Mouse (Mus musculus): ENCODE measurements around the gene Egln3. TPM values are rescaled to one million over a fixed set of nuclear protein-coding genes. Genes with fewer than 3 reads are reported as not detected.

The Egln3 gene
- polyA plus RNA-seq, 1 experiment from 2014 or later, result 0.17 TPM

DNA sequence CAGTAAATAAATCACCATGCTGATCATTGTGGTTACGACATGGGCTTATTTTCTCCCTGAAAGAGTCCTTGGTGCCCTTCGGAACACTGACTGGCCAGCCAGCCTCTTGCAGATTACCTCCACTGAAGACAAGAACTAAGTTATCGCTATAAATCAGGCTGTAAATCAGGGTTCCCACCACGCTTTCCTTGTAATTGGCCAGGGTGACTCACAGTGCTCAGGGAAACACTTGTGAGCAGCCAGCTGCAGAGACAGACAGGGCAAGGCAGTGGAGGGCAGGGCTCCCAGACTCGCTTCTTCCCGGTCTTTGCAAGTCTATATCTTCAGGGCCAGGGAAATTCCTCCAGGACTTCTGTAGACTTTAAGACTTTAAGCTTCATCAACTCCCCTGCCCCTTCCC, 10.8 kb upstream of the Egln3 start:
- Histone ChIP-seq H3K36me3 (ENCODE audit: inconsistent target) (no peaks in the 10 kb centered on the region), H3K27ac (no peak overlapping the region), H3K4me3 (ENCODE audit: inconsistent target) (no peak overlapping the region), H3K79me2 (ENCODE audit: inconsistent target) (no peaks in the 10 kb centered on the region)
- WGBS (ENCODE audit: missing documents), result 91% methylated on average over 6 of the region's 6 CpGs

DNA sequence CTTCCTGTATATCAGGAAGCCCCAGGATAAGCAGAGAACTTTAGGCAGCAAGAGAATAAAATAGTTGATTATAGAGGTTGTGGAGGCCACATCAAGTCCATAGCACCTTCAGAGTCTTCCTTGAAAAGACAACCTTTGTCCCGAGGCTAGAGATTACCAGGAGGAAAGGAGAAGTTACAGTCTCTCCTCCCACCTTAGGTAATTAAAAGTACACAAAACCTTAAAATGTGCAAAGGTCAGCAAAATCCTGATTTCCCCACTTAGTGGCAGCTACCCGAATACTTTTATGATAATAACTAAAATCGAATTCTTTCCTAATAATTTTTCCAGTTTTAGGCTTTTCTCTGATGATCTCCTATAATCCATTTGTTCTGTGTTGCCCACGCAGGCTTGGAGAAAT, 10.2 kb upstream of the Egln3 start:
- H3K79me2 ChIP-seq (ENCODE audit: inconsistent target), result no peaks in the 10 kb centered on the region
- H3K4me3 ChIP-seq (ENCODE audit: inconsistent target), result no peak overlapping the region
- WGBS (ENCODE audit: missing documents), result 73% methylated on average over 4 of the region's 4 CpGs
- H3K27ac ChIP-seq, result no peak overlapping the region
- no peaks in the 10 kb centered on the region for H3K36me3 ChIP-seq (ENCODE audit: inconsistent target)

DNA sequence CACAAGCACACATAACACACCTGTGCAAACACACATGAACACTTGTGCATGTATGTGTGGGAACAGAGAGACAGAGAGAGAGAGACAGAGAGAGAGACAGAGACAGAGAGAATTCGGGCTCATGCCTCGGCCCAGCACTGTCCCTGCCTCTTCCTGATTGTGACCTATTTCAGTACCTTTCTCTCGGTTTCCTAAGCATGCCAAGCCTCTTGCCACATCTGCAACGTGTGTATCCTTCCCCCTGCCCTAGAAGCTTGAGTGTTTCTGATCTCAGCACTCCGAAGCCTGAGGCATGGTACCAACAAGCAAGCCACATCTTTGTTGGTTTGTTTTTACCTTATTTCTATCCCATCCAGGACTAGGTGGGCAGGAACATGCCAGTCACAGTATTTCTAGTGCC, 9.6 kb upstream of the Egln3 start:
- Histone ChIP-seq H3K4me3 (ENCODE audit: inconsistent target) (no peak overlapping the region), H3K27ac (no peak overlapping the region), H3K36me3 (ENCODE audit: inconsistent target) (no peaks in the 10 kb centered on the region), H3K79me2 (ENCODE audit: inconsistent target) (no peaks in the 10 kb centered on the region)
- 39% methylated on average over 5 of the region's 5 CpGs for WGBS (ENCODE audit: missing documents)

DNA sequence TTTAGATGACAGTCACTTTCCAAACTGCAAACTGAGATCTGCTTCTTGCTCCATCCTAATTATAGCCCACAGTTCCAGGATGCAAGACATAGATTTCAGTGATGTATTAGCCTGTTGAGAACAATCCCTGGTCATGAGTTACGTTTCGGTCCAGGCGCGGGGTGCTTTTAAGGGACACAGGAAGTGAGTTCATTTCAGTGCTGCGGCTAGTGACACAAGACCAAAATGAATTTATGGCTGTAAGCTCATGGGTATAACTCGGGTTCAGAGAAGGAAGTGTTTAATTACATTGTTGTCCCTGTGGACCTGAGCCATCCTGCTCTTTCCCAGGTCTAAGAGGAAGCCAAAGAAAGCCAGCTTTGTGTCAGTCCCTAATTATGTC, 5.5 kb upstream of the Egln3 start:
- H3K79me2 ChIP-seq (ENCODE audit: inconsistent target), result no peaks in the 10 kb centered on the region
- no peak overlapping the region for H3K4me3 ChIP-seq (ENCODE audit: inconsistent target)
- 4% methylated on average over 6 of the region's 6 CpGs for WGBS (ENCODE audit: missing documents)
- H3K36me3 ChIP-seq (ENCODE audit: inconsistent target), result no peaks in the 10 kb centered on the region
- H3K27ac ChIP-seq, result no peak overlapping the region

DNA sequence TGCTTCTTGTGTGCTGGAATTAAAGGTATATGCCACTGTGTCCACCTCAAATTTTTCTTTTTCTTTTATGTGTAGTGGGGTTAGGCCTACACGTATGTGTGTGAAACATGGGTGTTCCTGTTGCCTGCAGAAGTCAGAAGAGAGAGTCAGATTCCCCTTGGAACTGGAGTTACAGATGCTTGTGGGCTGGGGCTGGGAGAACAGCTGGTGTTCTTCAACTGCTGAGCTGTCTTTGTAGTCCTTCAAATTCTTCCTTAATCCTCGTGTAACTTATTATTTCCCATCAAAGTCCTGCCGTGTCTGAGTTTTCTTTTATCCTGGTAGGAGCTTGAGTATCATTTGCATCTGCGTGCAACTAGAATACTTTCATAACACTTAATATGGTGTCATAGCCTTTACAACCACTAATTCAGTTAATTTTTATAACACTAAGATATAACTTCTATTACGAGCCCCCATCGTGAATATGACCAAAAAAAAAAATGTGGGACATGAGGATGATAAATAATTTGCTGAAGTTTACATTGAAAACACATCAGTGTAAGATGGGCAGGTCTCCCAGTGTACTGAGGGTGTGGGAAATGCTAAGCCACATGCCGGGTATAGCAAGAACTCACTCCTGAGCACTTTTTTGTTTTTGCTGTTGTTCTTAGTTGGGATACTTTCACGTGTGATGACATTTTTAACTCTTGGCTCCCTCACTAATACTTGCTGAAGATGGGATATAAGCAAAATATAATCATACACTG, 4.9 kb upstream of the Egln3 start:
- 79% methylated on average over 6 of the region's 8 CpGs for WGBS (ENCODE audit: missing documents)
- H3K79me2 ChIP-seq (ENCODE audit: inconsistent target), result no peaks in the 10 kb centered on the region

DNA sequence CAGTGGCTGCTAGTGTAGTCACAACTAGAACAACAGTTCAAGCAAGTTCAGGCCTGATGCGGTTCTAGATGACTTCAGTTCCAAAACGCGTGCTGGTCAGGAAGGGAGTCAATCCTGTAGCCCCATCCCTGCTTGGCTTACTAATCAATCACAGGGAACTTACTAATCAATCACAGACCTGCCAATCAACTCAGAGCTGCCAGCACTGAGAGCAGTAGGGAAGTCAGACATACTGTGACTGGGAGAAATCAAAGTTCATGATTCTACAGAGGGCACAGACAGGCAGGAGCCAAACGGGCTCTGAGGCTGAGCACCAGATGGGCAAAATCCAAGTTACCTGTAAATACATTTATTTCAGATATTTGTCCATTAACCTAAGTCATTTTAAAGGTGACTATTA, 2.1 kb upstream of the Egln3 start:
- no peak overlapping the region for H3K27ac ChIP-seq
- H3K79me2 ChIP-seq (ENCODE audit: inconsistent target), result no peaks in the 10 kb centered on the region
- no peak overlapping the region for H3K4me3 ChIP-seq (ENCODE audit: inconsistent target)
- WGBS (ENCODE audit: missing documents), result 97% methylated on average over 4 of the region's 4 CpGs
- H3K36me3 ChIP-seq (ENCODE audit: inconsistent target), result no peaks in the 10 kb centered on the region

More for the DNA sequence above, 4.9 kb upstream of the Egln3 start:
- no peak overlapping the region for H3K27ac ChIP-seq
- no peaks in the 10 kb centered on the region for H3K36me3 ChIP-seq (ENCODE audit: inconsistent target)
- no peak overlapping the region for H3K4me3 ChIP-seq (ENCODE audit: inconsistent target)

DNA sequence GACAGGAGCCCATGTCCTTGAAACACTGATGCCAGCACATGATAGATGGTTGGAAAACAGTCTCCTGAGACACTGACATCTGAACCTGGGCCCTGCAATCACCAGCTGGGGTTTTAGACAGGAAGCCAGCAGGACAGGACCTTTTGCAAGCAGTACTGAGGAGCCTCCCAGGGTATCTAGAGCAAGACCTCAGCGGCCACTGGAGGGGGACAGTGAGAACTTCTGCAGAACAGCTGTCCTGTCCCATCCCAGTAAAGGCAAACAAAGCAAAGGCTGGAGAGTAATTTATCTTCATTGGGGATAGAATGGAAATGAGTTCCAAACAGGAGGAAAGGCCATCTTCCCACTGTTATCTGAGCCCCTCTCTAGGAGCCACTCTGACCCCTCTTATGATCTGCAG, 1.5 kb upstream of the Egln3 start:
- WGBS (ENCODE audit: missing documents), result 6% methylated on average over 1 of the region's 1 CpGs
- Histone ChIP-seq H3K27ac (no peak overlapping the region), H3K4me3 (ENCODE audit: inconsistent target) (no peak overlapping the region), H3K79me2 (ENCODE audit: inconsistent target) (no peaks in the 10 kb centered on the region), H3K36me3 (ENCODE audit: inconsistent target) (no peaks in the 10 kb centered on the region)

DNA sequence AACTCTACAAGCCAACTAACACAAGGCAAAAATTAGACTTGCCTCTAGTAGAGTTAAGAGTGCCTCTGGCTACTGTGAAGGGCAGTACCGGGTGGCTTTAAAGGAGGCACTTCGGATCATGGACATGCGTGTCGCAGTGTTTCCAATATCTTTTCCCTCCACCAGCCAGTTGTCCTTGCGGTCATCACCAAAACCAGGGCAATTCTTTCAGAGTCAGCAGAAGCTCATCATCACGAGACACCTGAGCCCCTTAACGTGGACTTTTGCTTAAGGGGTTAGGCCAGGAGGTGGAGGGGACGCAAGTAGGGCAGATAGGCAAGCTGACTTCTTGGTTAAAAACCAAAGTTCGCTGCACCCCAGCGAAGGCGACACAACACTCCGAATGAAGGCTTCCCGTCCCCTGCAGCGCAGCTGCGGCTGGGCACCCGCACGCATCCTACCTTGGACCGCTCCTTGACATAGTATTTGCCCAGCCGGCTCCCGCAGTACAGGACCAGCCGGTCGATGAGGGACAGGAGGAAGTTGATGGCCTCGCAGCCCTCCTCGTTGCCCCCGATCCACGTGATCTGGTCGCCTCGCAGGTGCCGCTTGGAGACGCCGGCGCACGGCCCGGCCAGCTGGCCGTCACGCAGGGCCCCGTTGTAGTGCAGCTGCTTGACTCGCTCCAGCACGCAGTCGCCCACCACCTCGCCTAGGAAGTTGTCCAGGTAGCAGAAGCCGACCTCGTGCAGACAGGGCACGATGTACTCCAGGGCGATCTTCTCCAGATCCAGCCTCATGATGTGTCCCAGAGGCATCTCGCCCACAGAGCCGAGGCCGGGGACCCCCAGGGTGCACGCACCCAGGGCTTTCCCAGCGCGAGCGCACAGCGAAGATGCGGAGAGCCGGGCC, 650 bp downstream of the Egln3 start:
- 4% methylated on average over 55 of the region's 55 CpGs for WGBS (ENCODE audit: missing documents)
- no peaks in the 10 kb centered on the region for H3K36me3 ChIP-seq (ENCODE audit: inconsistent target)
- H3K27ac ChIP-seq, result no peak overlapping the region
- H3K4me3 ChIP-seq (ENCODE audit: inconsistent target), result peak overlapping the region; percentile 42
- H3K79me2 ChIP-seq (ENCODE audit: inconsistent target), result no peaks in the 10 kb centered on the region

DNA sequence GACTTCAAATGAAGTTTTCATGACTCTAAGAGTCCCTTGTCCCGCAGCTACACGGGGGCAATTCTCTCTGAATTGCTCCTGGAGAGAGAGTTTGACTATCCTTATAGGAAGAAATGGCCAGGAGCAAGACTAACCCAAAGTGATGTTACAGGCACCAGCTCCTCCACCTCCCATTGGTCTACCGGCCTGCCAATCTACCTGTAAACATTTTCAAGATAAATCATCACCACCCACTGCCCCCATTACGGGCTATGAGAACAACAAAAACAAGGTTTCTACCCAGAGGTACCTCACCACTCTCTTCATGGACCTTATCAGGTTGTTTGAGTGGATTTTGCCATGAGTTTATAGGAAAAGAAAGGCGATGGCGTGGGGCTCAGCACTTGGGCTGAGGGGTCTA, 1.4 kb downstream of the Egln3 start:
- Histone ChIP-seq H3K4me3 (ENCODE audit: inconsistent target) (peak overlapping the region; percentile 42), H3K36me3 (ENCODE audit: inconsistent target) (no peaks in the 10 kb centered on the region), H3K27ac (no peak overlapping the region), H3K79me2 (ENCODE audit: inconsistent target) (no peaks in the 10 kb centered on the region)
- 28% methylated on average over 6 of the region's 6 CpGs for WGBS (ENCODE audit: missing documents)

DNA sequence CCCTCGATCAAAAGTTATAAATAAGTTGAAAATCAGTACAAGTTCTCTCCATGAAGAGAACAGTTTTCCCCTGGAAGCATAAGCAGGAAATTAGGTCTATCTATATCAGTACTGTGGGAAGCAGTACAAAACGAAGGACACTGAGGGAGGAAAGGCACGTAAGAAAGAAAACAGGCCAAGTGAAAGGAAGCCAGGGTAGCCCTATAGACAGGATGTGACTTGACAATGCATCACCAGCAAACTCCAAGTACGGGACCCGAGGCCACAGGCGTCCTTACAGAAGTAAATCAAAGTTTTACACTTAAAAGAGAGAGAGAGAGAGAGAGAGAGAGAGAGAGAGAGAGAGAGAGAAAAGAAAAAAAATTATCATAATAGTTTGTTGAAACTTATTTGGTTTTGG, 2.8 kb downstream of the Egln3 start:
- Histone ChIP-seq H3K27ac (no peak overlapping the region), H3K36me3 (ENCODE audit: inconsistent target) (no peaks in the 10 kb centered on the region), H3K4me3 (ENCODE audit: inconsistent target) (peak overlapping the region; percentile 42; the same call in 1 of the 2 replicates), H3K79me2 (ENCODE audit: inconsistent target) (no peaks in the 10 kb centered on the region)
- WGBS (ENCODE audit: missing documents), result 19% methylated on average over 6 of the region's 6 CpGs

DNA sequence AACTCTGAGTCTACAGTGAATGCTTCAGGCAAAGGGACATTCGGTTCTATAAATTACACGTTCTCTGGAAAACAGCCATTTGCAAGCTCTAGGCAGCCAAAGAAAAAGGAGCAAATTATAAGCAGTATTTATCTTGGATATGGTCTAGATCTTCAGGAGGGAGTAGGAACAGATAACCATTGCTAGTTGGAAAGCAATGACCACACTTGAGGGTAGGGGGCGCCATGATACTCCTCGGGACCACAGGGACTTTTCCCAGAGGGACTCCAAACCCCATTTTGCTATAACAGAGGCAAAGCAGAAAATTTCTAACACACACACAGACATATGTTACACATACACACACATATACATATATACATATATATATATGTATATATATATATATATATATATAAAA, 3.5 kb downstream of the Egln3 start:
- 56% methylated on average over 4 of the region's 4 CpGs for WGBS (ENCODE audit: missing documents)
- Histone ChIP-seq H3K4me3 (ENCODE audit: inconsistent target) (no peak overlapping the region), H3K79me2 (ENCODE audit: inconsistent target) (no peaks in the 10 kb centered on the region), H3K36me3 (ENCODE audit: inconsistent target) (no peaks in the 10 kb centered on the region), H3K27ac (no peak overlapping the region)

DNA sequence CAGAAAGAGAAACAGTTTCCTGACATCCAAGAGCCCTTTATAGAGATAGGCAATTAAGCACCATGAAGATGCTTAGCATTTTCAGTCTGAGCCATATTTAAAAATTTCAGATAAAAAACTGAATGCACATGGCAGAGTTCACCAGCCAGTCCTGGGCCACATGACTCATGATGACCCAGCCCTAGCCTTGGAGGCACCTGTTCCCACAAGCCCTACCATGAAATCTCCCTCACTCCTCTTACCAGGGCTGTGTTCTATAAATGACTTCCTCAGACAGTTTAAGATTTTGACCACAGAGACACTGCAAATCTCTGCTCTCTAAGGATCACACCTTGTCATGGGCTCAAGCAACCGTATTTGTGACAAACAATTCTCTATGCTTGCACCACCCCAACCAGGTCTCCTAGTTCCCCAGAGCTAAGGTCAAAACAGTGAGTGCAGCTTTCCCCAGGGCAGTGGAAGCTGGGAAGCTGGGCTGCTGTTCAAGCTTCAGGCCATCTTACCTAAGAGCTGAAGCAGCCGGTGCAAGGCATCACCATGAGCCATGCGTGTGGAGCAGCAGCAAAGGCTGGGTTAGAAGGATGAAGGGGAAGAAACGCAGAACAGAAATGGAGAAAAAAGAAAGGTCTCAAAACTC, 5.3 kb downstream of the Egln3 start:
- H3K79me2 ChIP-seq (ENCODE audit: inconsistent target), result no peaks in the 10 kb centered on the region
- no peaks in the 10 kb centered on the region for H3K36me3 ChIP-seq (ENCODE audit: inconsistent target)
- WGBS (ENCODE audit: missing documents), result 71% methylated on average over 3 of the region's 4 CpGs
- H3K27ac ChIP-seq, result no peak overlapping the region
- no peak overlapping the region for H3K4me3 ChIP-seq (ENCODE audit: inconsistent target)

DNA sequence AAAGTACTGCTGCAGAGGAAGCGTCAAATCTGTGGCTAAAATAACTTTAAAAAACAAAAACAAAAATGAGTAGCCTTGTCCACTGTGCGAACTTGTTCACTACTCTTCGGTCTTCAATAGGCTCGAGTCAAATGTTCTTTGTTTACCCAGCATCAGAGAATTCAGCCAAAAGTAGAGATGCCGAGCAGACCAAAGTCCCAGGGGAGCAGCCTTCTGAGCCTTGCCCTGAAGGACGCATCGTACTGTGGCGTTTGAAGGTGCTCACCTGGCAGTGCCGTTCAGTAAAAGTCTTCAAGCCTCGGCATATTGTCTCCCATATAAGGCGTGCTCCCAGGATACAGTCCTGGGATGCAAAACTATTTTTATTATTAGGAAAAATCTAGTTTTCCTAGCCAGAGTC, 5.8 kb downstream of the Egln3 start:
- Histone ChIP-seq H3K4me3 (ENCODE audit: inconsistent target) (no peak overlapping the region), H3K36me3 (ENCODE audit: inconsistent target) (no peaks in the 10 kb centered on the region), H3K79me2 (ENCODE audit: inconsistent target) (no peaks in the 10 kb centered on the region), H3K27ac (no peak overlapping the region)
- WGBS (ENCODE audit: missing documents), result 93% methylated on average over 11 of the region's 11 CpGs

DNA sequence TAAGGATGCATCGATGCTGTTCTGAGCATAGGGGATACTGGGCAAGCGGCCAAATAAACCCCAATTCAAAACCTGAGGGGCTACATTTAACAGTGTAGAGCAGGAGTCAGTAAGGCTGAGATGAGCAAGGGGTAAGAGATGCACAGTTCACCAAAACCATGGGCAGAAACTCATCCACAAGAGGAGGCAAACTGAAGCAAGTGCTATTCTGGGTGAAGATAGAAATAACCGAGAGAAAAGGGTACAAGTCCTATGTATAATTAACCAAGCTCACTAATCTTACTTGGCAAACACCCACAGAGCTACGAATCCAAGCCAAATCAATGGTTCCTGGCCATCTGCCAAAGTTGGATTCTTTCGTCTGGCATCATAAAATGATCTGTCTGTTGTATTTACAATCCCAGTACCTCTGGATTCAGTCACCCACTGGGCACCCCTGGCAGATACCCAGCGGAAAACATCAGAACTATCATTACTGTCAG, 6.3 kb downstream of the Egln3 start:
- Histone ChIP-seq H3K79me2 (ENCODE audit: inconsistent target) (no peaks in the 10 kb centered on the region), H3K36me3 (ENCODE audit: inconsistent target) (no peaks in the 10 kb centered on the region), H3K27ac (no peak overlapping the region), H3K4me3 (ENCODE audit: inconsistent target) (no peak overlapping the region)
- 80% methylated on average over 6 of the region's 6 CpGs for WGBS (ENCODE audit: missing documents)

DNA sequence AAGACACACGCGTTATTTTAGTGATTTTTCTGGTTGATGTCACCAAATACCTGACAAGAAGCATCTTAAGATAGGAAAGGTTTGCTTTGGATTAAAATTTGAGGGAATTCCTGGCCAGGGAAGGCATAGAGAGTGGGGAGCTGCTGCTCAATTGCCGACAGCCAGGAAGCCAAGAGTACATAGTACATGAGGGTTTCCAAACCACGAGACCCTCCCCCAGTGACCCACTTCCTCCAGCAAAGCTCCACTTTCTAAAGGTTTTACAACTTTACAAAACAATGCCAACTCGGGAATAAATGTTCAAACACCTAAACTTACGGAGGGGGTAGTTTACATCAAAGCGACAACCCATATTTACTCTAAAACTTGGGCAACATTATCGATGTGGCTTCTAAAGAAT, 6.8 kb downstream of the Egln3 start:
- Histone ChIP-seq H3K79me2 (ENCODE audit: inconsistent target) (no peaks in the 10 kb centered on the region), H3K36me3 (ENCODE audit: inconsistent target) (no peaks in the 10 kb centered on the region), H3K4me3 (ENCODE audit: inconsistent target) (no peak overlapping the region), H3K27ac (no peak overlapping the region)
- 74% methylated on average over 8 of the region's 8 CpGs for WGBS (ENCODE audit: missing documents)

All from macrophage (primary cell).